Mouse (Mus musculus) olfactory bulb, adult 2 months (tissue): Measurements from ENCODE around the gene 4932438H23Rik.

Experiments
- CTCF ChIP-seq: fragments of 200-500 bp; IDR thresholded peaks from 2 replicates; pipeline ENCODE4 v1.5.1; 2012; ENCODE audit warnings: low read depth, mild to moderate bottlenecking, low read length, moderate library complexity; ENCODE audit not compliant: insufficient read depth
- POLR2A ChIP-seq: fragments of 200-500 bp; IDR thresholded peaks from 2 replicates; pipeline ENCODE4 v1.6.1; 2012; ENCODE audit warnings: mild to moderate bottlenecking, low read depth, low read length, moderate library complexity; ENCODE audit not compliant: insufficient read depth

DNA sequence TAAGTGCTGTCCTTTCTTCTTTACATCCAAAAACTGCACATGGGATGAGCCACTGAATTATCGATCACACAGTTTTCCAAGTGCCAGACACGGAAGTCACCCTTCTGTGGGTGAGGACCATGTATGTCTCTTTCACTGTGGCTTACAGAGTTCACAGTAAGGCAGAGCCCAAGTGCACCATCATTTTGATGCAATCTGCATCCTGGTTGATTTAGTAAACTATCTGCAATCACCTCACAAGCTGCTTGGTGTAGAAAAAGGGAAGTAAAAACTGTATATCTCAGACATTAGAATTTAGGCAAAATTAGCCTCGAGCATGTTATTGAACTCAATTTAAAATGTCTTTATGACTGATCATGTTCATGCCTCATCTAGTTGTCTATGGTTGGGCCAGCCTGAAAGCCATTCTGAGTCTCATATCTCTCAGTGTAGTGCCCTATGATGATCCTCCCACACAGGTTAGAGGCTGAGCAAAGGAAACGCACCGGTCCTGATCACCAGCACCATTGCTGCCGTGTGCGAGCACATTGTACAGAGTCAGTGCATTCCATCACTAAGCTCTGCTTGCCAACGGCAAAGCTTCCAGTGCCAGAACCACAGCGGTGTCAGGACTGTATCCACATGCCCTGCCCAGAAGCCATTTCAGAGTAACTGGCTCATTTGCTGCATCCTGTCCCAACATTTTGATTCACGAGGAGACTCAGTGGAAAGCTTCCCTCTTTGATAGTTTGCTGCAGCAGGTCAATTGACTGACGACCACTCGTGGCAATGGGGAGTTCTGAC lies 30.1 kb downstream of the 4932438H23Rik start:
- TF ChIP-seq POLR2A (no peak), CTCF (no peak)
